Mouse (Mus musculus) lung, postnatal 10 days (tissue): ENCODE data around the gene Perm1.

Experiments
- DNase-seq: peaks from one replicate; pipeline ENCODE4 v3.0.0; 2021

Gene Perm1

DNA sequence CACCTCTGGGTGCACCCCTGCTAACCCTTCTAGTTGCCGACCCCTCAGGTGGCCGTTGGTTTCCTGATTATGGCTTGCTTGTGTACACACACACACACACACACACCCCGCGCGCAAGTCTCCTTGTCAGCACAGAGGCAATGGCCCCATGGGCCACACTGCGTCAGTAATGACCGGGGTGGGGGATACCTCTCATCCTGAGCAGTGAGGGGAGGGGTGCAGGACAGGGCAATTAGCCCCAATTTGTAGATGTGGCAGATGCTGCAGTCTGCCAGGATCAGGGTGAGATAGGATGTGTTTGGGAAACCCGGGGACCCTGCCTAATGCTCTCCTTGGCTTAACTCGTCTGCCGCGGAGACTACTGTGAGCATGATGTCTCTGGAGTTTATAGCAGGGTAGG is 33.9 kb downstream of the Perm1 start:
- DNase-seq = no peak

GRCm38 (mm10) chr4:156251081-156251480 is 35.4 kb downstream of the Perm1 start:
- DNase-seq = no peak

- no peak for DNase-seq
Observed at GRCm38 (mm10) chr4:156252140-156252539, 36.5 kb downstream of the Perm1 start.

DNA sequence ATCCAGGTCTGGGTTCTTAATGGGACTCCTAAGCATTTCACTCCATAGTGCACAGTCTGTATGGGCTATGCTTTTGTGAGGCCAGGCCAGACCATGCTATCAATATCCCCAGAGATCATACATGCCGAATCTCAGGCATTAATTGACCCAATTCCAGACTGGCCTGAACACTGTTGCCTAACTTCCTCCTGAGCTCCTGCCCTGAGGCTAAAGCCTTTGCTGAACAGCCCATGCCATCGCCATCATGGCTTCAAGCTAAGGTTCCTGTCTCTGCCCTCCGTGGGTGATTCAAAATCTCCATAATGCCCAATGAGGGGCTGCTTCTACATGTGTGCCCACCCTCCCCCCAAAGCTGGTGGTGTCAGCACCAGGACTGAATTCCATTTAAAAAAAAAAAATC is 37.0 kb downstream of the Perm1 start:
- no peak for DNase-seq

DNA sequence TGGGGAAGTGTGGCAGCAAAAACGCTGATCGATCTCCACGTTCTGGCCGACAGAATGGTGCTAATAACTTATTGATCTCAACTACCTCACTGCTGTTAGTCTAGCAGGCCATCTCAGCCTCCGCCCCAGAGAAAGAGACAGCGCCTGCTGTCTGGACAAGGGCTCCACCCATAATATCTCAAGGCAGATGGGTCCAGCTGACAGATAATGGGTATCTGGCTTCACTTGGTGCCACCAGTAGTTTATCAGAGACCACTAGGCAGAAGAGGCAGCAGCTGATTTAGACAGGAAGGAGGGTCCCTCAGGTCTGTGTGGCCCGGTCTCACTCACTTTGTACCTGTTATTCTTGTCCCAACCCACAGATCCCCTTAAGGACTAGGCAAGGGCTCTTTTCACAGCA is 37.4 kb downstream of the Perm1 start:
- no peak for DNase-seq

DNA sequence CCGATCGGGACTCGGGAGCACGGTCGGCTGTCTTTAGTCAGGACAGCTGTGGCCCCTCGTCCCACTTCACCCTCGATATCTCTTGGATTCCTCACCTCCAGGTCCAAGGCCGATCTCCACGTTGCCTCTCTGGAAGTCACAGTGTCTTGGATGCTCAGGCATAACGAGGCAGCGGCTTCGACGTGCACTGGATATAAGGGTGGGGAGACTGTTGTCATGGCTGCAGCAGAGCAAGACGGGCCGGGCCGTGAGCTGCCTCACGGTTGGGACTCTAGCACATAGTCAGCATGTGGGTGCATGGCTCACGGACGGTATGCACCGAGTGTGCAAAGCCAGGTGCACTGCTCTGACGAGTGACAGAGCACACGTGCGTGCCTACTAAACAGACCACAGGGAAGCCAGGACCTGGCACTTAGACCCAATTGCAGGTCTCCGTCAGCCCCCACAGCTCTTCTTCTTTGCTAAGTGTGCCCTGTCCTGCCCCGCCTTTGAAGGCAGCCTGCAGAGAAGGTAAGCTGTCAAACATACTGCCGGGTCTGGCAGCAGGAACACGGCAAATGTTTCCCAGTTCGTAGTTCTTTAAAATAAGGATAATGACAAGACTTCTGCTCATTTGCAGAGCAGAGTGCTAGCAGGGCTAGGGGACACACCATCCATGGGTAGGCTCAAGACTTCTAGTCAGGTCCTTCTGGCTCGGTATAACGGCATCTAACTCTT is 38.9 kb downstream of the Perm1 start:
- DNase-seq = no peak

GRCm38 (mm10) chr4:156255078-156255839 is 39.6 kb downstream of the Perm1 start, which contains the start of gene Samd11:
Gene Samd11, minus strand, starts transcription at chr4:156255657.
- DNase-seq = no peak
